Mouse (Mus musculus): Measurements from ENCODE around the gene Kras.

The Kras gene

GRCm38 (mm10) chr6:145187093-145188088, 62.6 kb downstream of the Kras start:
- DNase-seq (ENCODE audit: low spot score) = no peak

DNA sequence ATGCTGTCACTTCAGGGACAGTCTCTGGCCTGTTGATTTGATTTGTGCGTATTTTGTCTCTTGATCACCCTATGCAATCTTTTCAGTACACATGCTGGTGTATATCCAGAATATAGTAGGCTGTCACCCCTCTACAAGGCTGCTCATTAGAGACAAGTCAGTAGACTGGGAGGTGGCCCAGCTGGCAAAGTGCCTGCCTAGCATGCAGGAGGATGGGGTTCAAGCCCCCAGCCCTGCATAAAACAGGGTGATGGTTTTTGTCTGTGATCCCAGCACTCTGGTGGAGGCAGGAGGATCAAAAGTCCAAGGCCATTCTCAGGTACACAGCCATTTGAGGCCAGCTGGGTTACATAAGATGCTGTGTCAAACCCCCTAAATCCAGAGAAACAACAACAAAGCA, 63.9 kb downstream of the Kras start:
- DNase-seq (ENCODE audit: low spot score) = no peak

DNA sequence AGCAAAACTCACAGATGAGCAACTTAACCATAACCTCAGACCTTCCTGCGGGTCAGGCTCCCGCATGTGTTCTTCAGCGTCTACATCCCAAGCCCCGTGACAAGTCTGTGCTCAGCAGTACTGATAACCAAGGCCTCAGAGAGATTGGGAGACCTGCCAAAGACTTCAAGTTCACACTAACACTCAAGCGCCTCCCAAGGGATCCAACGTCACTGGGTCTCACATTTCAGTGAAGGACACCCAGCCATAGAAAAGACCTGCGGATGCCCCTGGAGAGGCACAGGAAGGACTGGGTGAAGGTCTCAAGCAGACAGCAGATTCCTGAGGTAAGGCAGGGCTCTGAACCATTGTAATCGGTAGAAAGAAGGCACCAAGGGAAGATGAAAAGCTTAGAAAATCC, 68.0 kb downstream of the Kras start:
- DNase-seq (ENCODE audit: low spot score) = no peak

DNA sequence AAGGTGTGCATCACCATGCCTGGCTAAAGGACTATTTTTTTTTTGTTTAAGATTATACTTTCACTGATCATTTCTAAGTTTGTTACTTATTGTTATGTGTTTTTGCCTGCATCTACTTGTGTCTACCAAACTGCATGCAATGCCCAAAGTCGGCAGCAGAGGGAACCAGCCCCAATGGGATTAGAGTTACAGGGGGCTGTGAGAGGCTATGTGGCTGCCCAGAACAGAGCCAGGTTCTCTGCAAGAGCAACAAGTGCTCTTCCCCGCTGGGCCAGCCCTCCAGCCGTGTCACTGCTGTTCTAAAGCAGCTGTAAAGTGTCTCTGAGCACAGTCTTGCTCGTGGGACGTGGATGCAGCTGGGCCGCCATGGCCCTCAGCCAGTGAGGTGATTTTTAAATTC, 70.4 kb downstream of the Kras start:
- peak; percentile 50 for DNase-seq (ENCODE audit: low spot score)

GRCm38 (mm10) chr6:145176474-145176873, 73.6 kb downstream of the Kras start:
- DNase-seq (ENCODE audit: low spot score) = no peak

DNA sequence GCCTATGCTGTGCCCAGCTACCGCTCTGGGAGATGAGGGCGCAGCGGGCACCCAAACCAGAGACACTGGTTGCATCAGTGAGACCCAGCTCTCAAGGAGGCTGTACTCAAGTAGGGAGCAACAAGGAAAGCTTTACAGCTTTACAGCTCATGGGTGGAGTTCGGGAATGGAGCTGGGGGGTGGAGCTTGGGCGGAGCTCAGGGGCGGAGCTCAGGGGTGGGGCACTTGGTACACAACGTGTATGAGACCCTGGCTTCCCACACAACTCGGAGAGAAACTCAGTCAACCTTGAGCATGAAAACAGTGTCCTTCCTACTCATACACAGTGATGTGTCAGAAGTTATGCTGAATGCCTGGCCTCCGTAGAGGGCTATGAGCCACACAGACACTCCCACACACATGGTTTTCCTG, 74.5 kb downstream of the Kras start:
- no peak for DNase-seq (ENCODE audit: low spot score)

GRCm38 (mm10) chr6:145173781-145174191, 76.3 kb downstream of the Kras start:
- peak; percentile 60 for DNase-seq (ENCODE audit: low spot score)

GRCm38 (mm10) chr6:145171892-145172606, 78.0 kb downstream of the Kras start:
- no peak for DNase-seq (ENCODE audit: low spot score)
